Mouse (Mus musculus): ENCODE results near the gene Izumo1.

Izumo1 gene

DNA sequence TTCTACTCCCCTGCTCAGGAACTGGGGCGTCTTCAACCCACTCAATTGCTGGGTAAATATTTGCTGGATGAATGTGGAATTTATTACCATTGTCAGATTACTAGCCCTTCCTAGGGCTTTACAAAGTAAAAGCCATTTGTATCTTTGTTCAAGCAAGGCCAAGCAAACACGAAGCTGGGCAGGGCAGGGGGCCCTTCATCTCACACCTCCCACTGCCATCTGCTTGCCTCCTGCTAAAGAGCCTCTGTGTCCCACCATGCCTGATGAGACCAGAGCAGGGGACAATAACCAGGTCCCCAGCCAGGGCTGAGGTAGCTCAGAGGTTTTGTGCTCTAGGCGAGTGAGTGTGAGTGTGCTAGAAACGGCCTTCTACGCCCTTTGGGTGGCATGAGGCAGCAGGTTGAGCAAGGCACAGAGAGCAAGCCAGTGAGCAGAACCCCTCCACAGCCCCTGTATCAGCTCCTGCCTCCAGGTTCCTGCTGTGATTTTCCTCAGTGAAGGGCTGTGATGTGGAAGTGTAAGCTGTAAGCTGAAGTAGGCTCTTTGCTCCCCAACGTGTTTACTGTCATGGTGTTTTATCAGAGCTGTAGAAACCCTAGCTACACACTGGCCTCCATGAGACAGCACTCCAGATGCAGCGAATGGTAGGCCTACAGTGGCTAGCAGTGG is 56.1 kb downstream of the Izumo1 start:
- in situ Hi-C loops (cut with MboI, MseI) = no loop called here

All from T-helper 17 cell (primary cell).